Mouse (Mus musculus): Measurements from ENCODE around the gene Gabbr2. TPM values are rescaled to one million over a fixed set of nuclear protein-coding genes. Genes with fewer than 3 reads are reported as not detected.

The Gabbr2 gene
- polyA plus RNA-seq, 1 experiment from 2014 or later: 0.04 TPM

GRCm38 (mm10) chr4:46745536-46745935 is 246.1 kb downstream of the Gabbr2 start:
- no peak overlapping the region for H3K9ac ChIP-seq
- 83% methylated on average over 8 of the region's 8 CpGs for WGBS
- H3K36me3 ChIP-seq: no peaks in the 10 kb centered on the region
- no peak for ATAC-seq (ENCODE audit: borderline replicate concordance, extremely low read depth, low FRiP score, low TSS enrichment)
- no peak overlapping the region for H3K4me3 ChIP-seq
- H3K4me2 ChIP-seq: no peak overlapping the region
- no peaks in the 10 kb centered on the region for H3K9me3 ChIP-seq
- H3K27ac ChIP-seq: no peak overlapping the region
- H3K27me3 ChIP-seq: no peaks in the 10 kb centered on the region
- no peaks in the 10 kb centered on the region for H3K4me1 ChIP-seq

DNA sequence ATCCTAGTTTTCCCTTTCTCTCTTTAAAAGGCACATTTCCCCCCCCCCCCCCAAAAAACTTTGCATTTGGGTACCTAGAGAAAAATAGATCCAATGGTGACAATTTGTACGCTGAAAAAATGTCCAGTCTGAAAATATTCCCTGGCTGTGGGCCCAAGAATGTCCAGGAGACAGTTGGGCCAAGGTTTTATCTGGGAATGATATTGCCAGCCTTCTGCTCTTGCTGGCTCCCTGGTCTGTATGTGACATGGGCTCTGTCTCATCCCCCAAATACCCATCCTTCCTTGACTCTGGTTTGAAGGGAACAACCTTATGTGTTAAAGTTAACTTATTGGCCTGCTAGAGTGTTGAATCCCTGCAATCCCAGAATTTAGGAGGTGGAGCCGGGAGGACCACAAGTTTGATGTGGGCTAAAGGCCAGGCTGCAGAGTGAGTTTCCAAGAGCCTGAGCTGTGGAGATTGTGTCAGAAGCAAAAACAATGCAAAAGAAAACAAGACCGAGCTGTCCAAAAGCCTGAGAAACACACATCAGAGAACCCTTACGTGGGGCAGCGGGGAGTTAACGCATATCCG is 247.0 kb downstream of the Gabbr2 start:
- Histone ChIP-seq H3K27ac (no peak overlapping the region), H3K4me2 (no peak overlapping the region), H3K4me1 (no peaks in the 10 kb centered on the region), H3K9ac (no peak overlapping the region), H3K4me3 (no peak overlapping the region), H3K9me3 (no peaks in the 10 kb centered on the region), H3K27me3 (no peaks in the 10 kb centered on the region), H3K36me3 (no peaks in the 10 kb centered on the region)
- WGBS: 64% methylated on average over 7 of the region's 7 CpGs
- no peak for ATAC-seq (ENCODE audit: borderline replicate concordance, extremely low read depth, low FRiP score, low TSS enrichment)

- WGBS: 26% methylated on average over 2 of the region's 2 CpGs
- Histone ChIP-seq H3K27ac (no peak overlapping the region), H3K9me3 (no peaks in the 10 kb centered on the region), H3K27me3 (no peaks in the 10 kb centered on the region), H3K4me2 (no peak overlapping the region), H3K4me1 (no peaks in the 10 kb centered on the region), H3K36me3 (no peaks in the 10 kb centered on the region), H3K9ac (no peak overlapping the region), H3K4me3 (no peak overlapping the region)
- no peak for ATAC-seq (ENCODE audit: borderline replicate concordance, extremely low read depth, low FRiP score, low TSS enrichment)
Observed at GRCm38 (mm10) chr4:46742601-46743000, 249.1 kb downstream of the Gabbr2 start.

DNA sequence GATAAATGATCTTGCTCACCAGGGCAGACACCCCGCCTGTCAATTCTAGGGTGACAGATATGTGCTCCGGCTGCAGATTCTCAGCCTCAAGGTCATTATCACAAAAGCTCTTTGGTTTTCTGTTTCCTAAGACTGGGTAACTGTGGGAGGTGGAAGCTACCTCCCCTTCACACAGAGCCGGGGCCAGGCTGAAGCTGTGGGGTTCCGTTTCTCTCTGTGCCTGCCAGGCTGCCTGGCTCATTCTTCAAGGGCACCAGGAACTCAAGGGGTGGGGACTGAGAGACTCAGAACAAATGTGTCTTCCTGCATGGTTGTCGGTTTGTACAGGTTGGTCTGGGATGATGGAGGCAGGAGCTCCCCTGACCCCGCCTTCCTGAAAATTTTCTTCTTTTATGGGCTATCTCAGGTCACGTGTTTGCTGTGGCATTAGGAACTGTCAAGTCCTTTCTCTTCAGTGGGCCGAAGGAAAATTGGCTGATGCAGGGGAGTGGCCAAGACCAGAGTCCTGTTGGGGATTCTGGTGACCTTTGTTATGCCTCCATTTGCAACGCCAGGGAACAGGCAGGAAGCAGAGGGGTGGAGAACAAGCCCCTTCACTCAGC is 254.7 kb downstream of the Gabbr2 start:
- Histone ChIP-seq H3K4me1 (no peaks in the 10 kb centered on the region), H3K9me3 (no peaks in the 10 kb centered on the region), H3K36me3 (no peaks in the 10 kb centered on the region), H3K4me2 (no peak overlapping the region), H3K27ac (no peak overlapping the region), H3K4me3 (no peak overlapping the region), H3K9ac (no peak overlapping the region), H3K27me3 (no peaks in the 10 kb centered on the region; the same call in 1 of the 2 replicates)
- ATAC-seq (ENCODE audit: borderline replicate concordance, extremely low read depth, low FRiP score, low TSS enrichment): no peak
- 34% methylated on average over 9 of the region's 9 CpGs for WGBS

GRCm38 (mm10) chr4:46734906-46735305 is 256.8 kb downstream of the Gabbr2 start:
- WGBS: 49% methylated on average over 5 of the region's 5 CpGs
- H3K9ac ChIP-seq: no peak overlapping the region
- ATAC-seq (ENCODE audit: borderline replicate concordance, extremely low read depth, low FRiP score, low TSS enrichment): no peak
- H3K36me3 ChIP-seq: no peaks in the 10 kb centered on the region
- H3K27ac ChIP-seq: no peak overlapping the region
- H3K4me3 ChIP-seq: no peak overlapping the region
- no peak overlapping the region for H3K4me2 ChIP-seq
- H3K4me1 ChIP-seq: no peaks in the 10 kb centered on the region
- H3K9me3 ChIP-seq: no peaks in the 10 kb centered on the region
- no peaks in the 10 kb centered on the region; the same call in 1 of the 2 replicates for H3K27me3 ChIP-seq

DNA sequence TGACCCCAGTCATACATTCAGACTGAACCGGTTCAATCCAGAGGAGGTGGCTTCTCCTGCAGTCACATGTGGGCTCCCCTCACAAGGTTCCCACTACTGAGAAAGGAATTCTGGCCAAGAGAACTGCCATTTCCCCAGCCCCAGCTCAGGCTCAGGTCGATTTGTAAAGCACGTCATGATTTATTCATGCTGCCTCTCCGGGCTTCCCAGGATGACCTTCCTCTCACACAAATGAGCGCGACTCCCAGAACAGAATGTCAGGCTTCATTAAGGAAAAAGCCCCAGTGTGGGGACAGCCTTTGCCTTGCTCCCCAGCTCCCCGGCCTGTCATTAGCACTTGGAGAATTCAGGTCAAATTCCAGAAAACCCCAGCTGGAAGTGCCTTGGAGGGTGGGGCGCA is 260.1 kb downstream of the Gabbr2 start:
- Histone ChIP-seq H3K9me3 (no peaks in the 10 kb centered on the region), H3K36me3 (no peaks in the 10 kb centered on the region), H3K4me2 (no peak overlapping the region), H3K27me3 (no peaks in the 10 kb centered on the region; the same call in 1 of the 2 replicates), H3K4me1 (no peaks in the 10 kb centered on the region), H3K9ac (no peak overlapping the region), H3K4me3 (no peak overlapping the region), H3K27ac (no peak overlapping the region)
- 22% methylated on average over 8 of the region's 8 CpGs for WGBS
- ATAC-seq (ENCODE audit: borderline replicate concordance, extremely low read depth, low FRiP score, low TSS enrichment): no peak

DNA sequence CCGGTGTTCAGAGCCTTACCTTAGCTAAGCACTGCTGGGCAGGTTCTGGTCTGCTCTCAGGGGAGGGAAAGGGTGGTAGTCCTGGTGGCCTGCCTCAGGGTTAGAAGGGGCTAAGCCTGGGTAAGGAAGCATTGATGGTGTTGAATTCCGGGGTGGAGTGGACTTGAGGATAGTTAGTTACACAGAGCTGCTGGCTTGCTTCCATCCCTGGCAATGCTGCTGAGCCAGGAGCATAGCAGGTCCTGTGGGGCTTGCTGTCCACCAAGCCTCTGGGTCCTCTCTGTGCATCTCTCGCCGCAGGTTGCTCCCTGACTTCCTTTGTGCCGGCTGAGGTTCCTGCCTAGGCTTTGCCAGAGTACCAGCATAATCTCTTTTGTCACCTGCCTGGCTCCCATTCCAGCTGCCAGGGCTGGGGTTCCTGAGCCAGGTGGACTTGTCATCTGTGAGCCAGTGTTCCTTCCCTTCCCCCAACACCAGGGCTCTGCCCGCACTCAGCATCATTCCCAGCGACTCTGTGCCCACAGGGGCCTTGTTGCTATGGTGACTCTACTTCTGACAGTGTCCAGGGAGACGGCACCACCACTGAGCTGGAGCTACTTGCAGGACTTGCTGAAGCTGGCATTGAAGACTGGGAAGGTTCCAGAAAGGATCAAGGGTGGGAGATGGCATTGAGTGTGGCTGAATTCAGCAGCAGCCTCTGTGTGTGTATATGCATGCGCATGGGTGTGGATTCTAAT is 262.2 kb downstream of the Gabbr2 start:
- H3K4me1 ChIP-seq: no peaks in the 10 kb centered on the region
- no peaks in the 10 kb centered on the region for H3K36me3 ChIP-seq
- no peaks in the 10 kb centered on the region for H3K27me3 ChIP-seq
- WGBS: 66% methylated on average over 9 of the region's 9 CpGs
- no peak for ATAC-seq (ENCODE audit: borderline replicate concordance, extremely low read depth, low FRiP score, low TSS enrichment)
- H3K4me2 ChIP-seq: no peak overlapping the region
- H3K27ac ChIP-seq: no peak overlapping the region
- H3K9ac ChIP-seq: no peak overlapping the region
- no peaks in the 10 kb centered on the region for H3K9me3 ChIP-seq
- no peak overlapping the region for H3K4me3 ChIP-seq

DNA sequence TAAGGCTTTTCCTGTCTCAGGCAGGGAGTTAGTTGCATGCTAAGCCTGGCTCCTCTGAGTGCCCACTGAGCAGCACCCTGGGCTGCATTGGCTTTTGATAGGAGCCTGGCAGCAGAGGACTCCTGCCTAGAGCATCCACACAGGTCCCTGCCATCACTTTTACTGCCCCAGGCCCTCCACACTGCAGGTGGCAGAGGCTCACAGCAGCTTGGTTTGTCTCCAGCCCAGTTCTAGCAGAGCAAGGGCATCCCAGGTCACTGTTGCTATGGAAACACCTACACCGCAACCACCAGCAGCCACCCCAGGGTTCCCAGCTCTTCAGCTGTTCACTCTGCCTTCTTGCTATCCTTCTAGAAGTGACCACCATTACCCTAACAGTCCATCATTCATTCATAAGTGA is 263.4 kb downstream of the Gabbr2 start:
- H3K27me3 ChIP-seq: no peaks in the 10 kb centered on the region
- 29% methylated on average over 1 of the region's 1 CpGs for WGBS
- no peaks in the 10 kb centered on the region for H3K9me3 ChIP-seq
- no peaks in the 10 kb centered on the region for H3K36me3 ChIP-seq
- no peak overlapping the region for H3K27ac ChIP-seq
- no peaks in the 10 kb centered on the region for H3K4me1 ChIP-seq
- H3K4me3 ChIP-seq: no peak overlapping the region
- ATAC-seq (ENCODE audit: borderline replicate concordance, extremely low read depth, low FRiP score, low TSS enrichment): no peak
- no peak overlapping the region for H3K4me2 ChIP-seq
- no peak overlapping the region for H3K9ac ChIP-seq

DNA sequence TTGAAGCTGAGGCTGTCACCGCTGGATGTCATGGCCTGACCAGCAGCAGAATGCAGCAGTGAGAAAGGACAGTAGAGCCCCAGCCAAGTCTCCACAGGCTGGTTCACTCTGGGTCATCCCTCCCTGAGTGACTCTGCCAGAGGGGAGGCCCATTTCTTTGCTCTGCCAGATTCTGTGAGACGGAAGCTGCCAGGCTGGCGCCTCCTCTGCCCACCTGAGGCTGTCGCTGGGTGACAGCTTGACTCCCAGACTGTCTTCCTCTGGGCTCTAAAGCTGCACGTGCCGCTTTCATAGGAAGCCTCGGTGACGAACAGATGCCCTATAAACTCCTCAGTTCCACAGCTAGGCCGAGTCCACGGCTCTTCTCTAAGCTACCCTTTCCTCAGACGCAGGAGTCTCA is 264.5 kb downstream of the Gabbr2 start:
- H3K4me2 ChIP-seq: no peak overlapping the region
- H3K9ac ChIP-seq: no peak overlapping the region

DNA sequence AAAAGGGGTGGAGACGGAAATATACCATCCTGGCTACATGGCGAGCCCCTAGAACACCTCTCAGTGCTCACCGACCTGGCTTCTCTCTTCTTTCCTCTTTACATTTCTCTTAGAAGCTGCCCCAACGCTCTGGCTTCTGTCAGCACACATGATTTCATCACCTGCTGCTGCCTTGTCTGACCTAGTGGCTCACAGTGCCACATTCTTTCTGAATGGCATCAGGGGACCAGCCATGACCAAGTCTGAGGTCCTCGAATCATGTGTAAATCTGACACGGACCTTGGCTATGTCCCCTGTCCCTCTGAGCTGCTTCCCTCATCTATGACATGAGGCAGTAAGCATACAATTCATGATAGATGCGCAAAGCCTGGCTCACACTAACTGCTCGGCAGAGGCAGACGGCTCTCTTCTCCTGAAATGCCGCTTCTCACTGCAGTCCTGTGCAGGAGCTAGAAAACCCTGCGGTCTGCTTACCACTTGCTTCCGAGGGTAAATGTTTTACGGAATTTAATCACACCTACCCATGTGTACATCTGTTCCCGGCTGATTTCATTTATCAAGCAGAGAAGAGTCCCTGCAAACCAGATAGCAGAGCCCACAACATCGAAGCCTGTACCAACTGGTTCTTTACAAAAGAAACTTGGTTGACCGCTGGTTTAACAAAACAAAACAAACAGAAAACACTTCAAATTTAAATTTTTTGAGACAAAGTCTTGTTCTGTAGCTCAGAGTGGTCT is 270.7 kb downstream of the Gabbr2 start:
- Histone ChIP-seq H3K4me1 (no peaks in the 10 kb centered on the region), H3K36me3 (no peaks in the 10 kb centered on the region), H3K9me3 (no peaks in the 10 kb centered on the region), H3K4me2 (no peak overlapping the region), H3K27me3 (0 out of 2 replicates have a peak, but pooled peaks cover 6% of the 10 kb centered on the region), H3K27ac (no peak overlapping the region), H3K9ac (no peak overlapping the region), H3K4me3 (no peak overlapping the region)
- ATAC-seq (ENCODE audit: borderline replicate concordance, extremely low read depth, low FRiP score, low TSS enrichment): no peak
- 66% methylated on average over 16 of the region's 16 CpGs for WGBS

More for the DNA sequence above, 264.5 kb downstream of the Gabbr2 start:
- H3K4me1 ChIP-seq: no peaks in the 10 kb centered on the region
- H3K27me3 ChIP-seq: no peaks in the 10 kb centered on the region
- ATAC-seq (ENCODE audit: borderline replicate concordance, extremely low read depth, low FRiP score, low TSS enrichment): no peak
- no peaks in the 10 kb centered on the region for H3K9me3 ChIP-seq
- no peak overlapping the region for H3K4me3 ChIP-seq
- no peaks in the 10 kb centered on the region for H3K36me3 ChIP-seq
- 74% methylated on average over 11 of the region's 11 CpGs for WGBS
- no peak overlapping the region for H3K27ac ChIP-seq

GRCm38 (mm10) chr4:46720070-46720469 is 271.6 kb downstream of the Gabbr2 start:
- Histone ChIP-seq H3K4me1 (no peaks in the 10 kb centered on the region), H3K9me3 (no peaks in the 10 kb centered on the region), H3K4me3 (no peak overlapping the region), H3K27me3 (0 out of 2 replicates have a peak, but pooled peaks cover 6% of the 10 kb centered on the region), H3K36me3 (no peaks in the 10 kb centered on the region), H3K4me2 (no peak overlapping the region), H3K9ac (no peak overlapping the region), H3K27ac (no peak overlapping the region)
- WGBS: 43% methylated on average over 1 of the region's 1 CpGs
- ATAC-seq (ENCODE audit: borderline replicate concordance, extremely low read depth, low FRiP score, low TSS enrichment): no peak

DNA sequence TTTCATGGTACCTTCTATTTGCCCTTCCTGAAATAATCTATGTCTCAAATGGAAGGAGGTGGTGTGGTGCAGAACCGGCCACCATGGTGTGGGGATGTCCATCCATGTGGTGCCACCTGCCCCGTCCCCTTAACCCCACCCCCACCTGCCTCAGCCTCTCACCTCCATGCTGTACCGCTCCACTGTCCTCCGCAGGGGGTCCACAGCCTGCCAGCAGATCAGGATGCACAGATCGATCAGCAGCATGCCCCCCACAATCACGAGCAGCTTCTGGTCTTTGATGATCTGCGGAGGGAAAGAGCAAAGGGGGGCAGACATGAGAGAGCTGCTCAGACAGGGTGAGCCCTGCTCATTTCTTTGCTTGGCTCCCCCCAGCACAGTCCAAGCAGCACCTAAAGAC is 273.0 kb downstream of the Gabbr2 start:
- Histone ChIP-seq H3K9ac (no peak overlapping the region), H3K27ac (no peak overlapping the region), H3K36me3 (no peaks in the 10 kb centered on the region), H3K4me3 (no peak overlapping the region), H3K4me1 (no peaks in the 10 kb centered on the region), H3K9me3 (no peaks in the 10 kb centered on the region), H3K4me2 (no peak overlapping the region), H3K27me3 (0 out of 2 replicates have a peak, but pooled peaks cover 6% of the 10 kb centered on the region)
- WGBS: 20% methylated on average over 7 of the region's 7 CpGs
- ATAC-seq (ENCODE audit: borderline replicate concordance, extremely low read depth, low FRiP score, low TSS enrichment): no peak

Measured in lung, embryonic 15.5 days (tissue).